Mouse (Mus musculus) kidney, embryonic 14.5 days (tissue): ENCODE results near the gene Cyyr1. TPM values are rescaled to one million over a fixed set of nuclear protein-coding genes. Genes with fewer than 3 reads are reported as not detected.

Source experiments
- ATAC-seq: fragments of 200-750 bp; cut with Nextera tagmentation; 2 replicates; pipeline ENCODE4 v1.8.0; 2017; ENCODE audit warnings: moderate number of reproducible peaks, mild to moderate bottlenecking, moderate TSS enrichment, moderate library complexity; ENCODE audit not compliant: low FRiP score, low TSS enrichment
- H3K27ac ChIP-seq: fragments of 300-500 bp; sonication (generic); 2 replicates; pipeline ENCODE4 v1.5.1; 2014; ENCODE audit warnings: low read depth, mild to moderate bottlenecking, low read length, moderate library complexity, mixed read lengths
- H3K27me3 ChIP-seq: fragments of 300-500 bp; sonication (generic); 2 replicates; pipeline ENCODE4 v1.6.1; 2014; ENCODE audit warnings: mild to moderate bottlenecking, low read length; ENCODE audit not compliant: control insufficient read depth, insufficient read depth
- H3K36me3 ChIP-seq: fragments of 300-500 bp; sonication (generic); 2 replicates; pipeline ENCODE4 v1.6.1; 2014; ENCODE audit warnings: low read length, mixed read lengths; ENCODE audit not compliant: control insufficient read depth, insufficient read depth
- H3K4me1 ChIP-seq: fragments of 300-500 bp; sonication (generic); 2 replicates; pipeline ENCODE4 v1.6.1; 2014; ENCODE audit warnings: low read length, mixed read lengths; ENCODE audit not compliant: control insufficient read depth, insufficient read depth
- H3K4me2 ChIP-seq: fragments of 300-500 bp; sonication (generic); replicated peaks from 2 replicates; pipeline ENCODE4 v1.6.1; 2014; ENCODE audit warnings: low read depth, mild to moderate bottlenecking, low read length
- H3K4me3 ChIP-seq: fragments of 300-500 bp; sonication (generic); 2 replicates; pipeline ENCODE4 v1.5.1; 2014; ENCODE audit warnings: mild to moderate bottlenecking, low read length
- H3K9ac ChIP-seq: fragments of 300-500 bp; sonication (generic); 2 replicates; pipeline ENCODE4 v1.6.1; 2014; ENCODE audit warnings: low read depth, mild to moderate bottlenecking, low read length, moderate library complexity
- H3K9me3 ChIP-seq: fragments of 300-500 bp; sonication (generic); 2 replicates; pipeline ENCODE4 v1.6.1; 2016; ENCODE audit warnings: low read length; ENCODE audit not compliant: control insufficient read depth
- WGBS: fragments of 180-500 bp; shearing (Covaris S2); extraction: QIAGEN DNeasy Blood & Tissue Kit; methylation state at CpG from one replicate; pipeline ENCODE4 v1.1.7; 2014; 5-methylcytosine and 5-hydroxymethylcytosine counted together
- polyA plus RNA-seq: library from polyadenylated mRNA; unstranded; fragments of >200 nt; fragmentation: Nextera tagmentation; extraction: Ambion mirVana; gene quantifications from 2 replicates; pipeline ENCODE4 v1.2.1, GENCODE M21; 2014

Cyyr1 gene
- polyA plus RNA-seq, 1 experiment from 2014 or later, result 6.8 TPM

DNA sequence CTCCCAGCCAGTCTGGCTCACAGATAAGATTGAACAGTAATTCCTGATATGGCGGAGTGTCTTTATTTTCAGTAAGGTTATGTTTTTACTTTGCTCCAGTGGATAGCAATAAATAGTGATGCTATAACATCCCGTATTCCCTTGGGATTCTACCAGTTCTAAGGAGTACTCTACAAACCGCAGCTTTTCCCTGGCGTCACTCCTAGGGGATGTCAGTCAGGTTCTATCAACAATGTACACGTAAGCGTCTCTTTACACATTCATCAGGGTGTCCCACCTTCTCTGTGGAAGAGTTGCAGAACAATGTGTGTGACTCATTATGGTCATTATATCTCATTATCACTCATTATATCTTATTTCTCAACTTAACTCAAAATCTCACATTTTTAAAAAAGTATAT, 12.2 kb downstream of the Cyyr1 start:
- no peaks in the 10 kb centered on the region for H3K4me1 ChIP-seq
- WGBS, result 82% methylated on average over 6 of the region's 6 CpGs
- H3K9me3 ChIP-seq, result no peaks in the 10 kb centered on the region
- ATAC-seq, result no peak
- H3K4me3 ChIP-seq, result no peak overlapping the region
- H3K9ac ChIP-seq, result no peak overlapping the region
- no peaks in the 10 kb centered on the region for H3K27me3 ChIP-seq
- H3K36me3 ChIP-seq, result no peaks in the 10 kb centered on the region
- H3K4me2 ChIP-seq, result no peak overlapping the region
- no peak overlapping the region for H3K27ac ChIP-seq

DNA sequence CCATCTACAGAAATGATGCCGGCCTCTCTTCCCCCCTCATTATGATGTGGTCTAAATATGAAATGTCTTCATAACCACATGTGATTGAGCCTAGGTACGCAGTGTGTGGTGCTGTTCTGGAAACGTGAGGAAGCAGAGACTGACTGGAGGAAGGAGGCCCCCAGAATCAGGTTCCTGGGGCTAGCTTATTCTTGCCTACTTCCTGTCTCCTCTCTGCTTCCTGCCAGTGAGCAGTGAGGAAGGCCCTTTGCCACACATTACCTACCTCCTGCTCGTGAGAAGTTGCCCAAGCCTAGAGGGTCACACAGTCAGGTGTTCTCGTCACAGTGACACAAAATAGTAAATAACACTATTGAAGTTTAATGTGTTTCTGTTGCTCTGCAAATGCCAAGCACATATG, 14.8 kb downstream of the Cyyr1 start:
- H3K9ac ChIP-seq, result no peak overlapping the region
- no peak overlapping the region for H3K4me2 ChIP-seq
- no peaks in the 10 kb centered on the region for H3K9me3 ChIP-seq
- 61% methylated on average over 5 of the region's 5 CpGs for WGBS
- H3K4me1 ChIP-seq, result no peaks in the 10 kb centered on the region
- H3K36me3 ChIP-seq, result no peaks in the 10 kb centered on the region
- ATAC-seq, result no peak
- no peak overlapping the region for H3K27ac ChIP-seq
- H3K4me3 ChIP-seq, result no peak overlapping the region
- H3K27me3 ChIP-seq, result no peaks in the 10 kb centered on the region

DNA sequence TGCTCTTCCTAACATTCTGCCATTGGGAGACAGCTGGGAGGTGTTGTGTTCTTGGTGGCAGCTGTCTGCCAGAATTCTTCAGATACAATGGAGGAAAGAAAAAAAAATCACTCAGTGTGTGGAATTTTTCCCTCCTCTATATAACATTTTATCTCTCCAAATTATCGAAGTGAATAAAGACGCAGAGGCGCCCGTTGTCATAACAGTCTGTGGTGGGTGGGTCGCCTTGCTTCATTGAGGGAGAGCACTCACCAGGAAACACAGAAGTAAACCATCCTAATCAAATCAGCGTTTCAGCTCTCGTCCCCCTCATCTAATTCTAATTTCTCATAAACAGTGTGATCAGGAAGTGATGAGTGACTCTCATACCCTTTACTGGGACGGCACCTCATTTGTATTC, 17.1 kb downstream of the Cyyr1 start:
- no peak for ATAC-seq
- WGBS, result 91% methylated on average over 8 of the region's 8 CpGs
- Histone ChIP-seq H3K4me3 (no peak overlapping the region), H3K4me2 (no peak overlapping the region), H3K27me3 (no peaks in the 10 kb centered on the region), H3K9ac (no peak overlapping the region), H3K36me3 (no peaks in the 10 kb centered on the region), H3K9me3 (no peaks in the 10 kb centered on the region), H3K27ac (no peak overlapping the region), H3K4me1 (no peaks in the 10 kb centered on the region)

DNA sequence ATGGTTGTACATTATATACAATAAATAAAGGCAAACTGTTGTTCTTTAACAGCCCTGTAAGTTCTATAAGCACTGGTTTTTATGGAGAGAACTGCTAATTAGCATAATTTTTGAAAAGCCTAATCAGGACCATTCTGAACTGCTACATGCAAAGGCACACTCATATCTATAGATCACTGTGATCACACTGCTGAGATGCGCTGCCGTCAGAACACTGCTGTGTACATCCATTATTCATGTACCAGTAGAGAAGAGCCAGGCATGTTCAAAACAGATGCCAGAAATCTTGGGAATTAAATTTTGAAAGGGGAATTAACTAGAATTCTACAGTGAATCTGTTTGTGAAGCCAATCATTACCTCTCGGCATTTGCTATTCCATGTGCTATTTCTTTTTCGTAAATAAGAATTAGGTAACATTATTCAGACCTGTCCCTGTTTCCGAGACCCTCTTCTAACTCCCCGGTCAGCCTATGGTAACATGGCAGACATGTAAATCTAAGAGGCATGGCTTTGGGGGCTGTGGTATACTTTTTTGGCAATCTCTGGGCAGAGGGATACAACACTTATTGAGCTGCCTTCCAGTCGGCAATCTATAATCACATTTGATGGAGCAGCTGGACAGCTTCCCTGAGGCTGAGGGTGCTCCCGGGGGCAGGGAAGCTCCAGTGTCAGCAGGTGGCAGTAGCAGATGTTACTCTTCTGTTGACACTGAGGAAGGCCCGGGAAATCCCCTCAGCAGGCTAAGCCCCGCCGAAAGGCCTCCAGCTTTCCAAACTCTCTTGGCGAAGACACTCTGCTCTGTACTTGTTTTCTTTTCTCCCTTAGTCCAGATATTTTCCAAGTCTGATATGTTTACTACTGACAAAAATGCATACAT, 25.2 kb downstream of the Cyyr1 start:
- H3K9me3 ChIP-seq, result no peaks in the 10 kb centered on the region
- peak; percentile 76; the same call in 1 of the 2 replicates for ATAC-seq

DNA sequence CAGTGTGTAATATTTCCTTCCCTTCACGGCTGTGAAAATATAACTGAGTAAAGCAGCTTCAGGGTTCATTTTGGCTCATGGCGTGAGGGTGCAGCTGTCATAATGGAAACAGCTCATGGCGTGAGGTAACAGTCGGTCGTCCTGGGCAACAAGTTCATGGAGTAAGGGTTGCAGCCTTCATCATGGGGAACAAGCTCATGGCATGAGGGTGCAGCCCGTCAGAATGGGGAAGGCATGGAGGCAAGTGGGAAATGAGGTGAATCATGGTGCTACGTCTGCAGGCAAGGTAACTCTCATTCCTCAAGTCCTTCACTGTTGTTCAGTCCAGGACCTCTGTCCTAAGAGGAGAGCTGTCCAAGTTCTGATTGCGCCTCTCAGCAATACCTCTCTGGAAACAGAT, 28.6 kb downstream of the Cyyr1 start:
- no peak overlapping the region for H3K9ac ChIP-seq
- no peak overlapping the region for H3K27ac ChIP-seq
- WGBS, result 85% methylated on average over 8 of the region's 8 CpGs
- H3K4me2 ChIP-seq, result no peak overlapping the region
- ATAC-seq, result no peak
- no peaks in the 10 kb centered on the region for H3K36me3 ChIP-seq
- no peaks in the 10 kb centered on the region for H3K9me3 ChIP-seq
- H3K4me1 ChIP-seq, result no peaks in the 10 kb centered on the region
- no peaks in the 10 kb centered on the region for H3K27me3 ChIP-seq
- H3K4me3 ChIP-seq, result no peak overlapping the region

More for the DNA sequence above, 25.2 kb downstream of the Cyyr1 start:
- whole genome bisulfite sequencing, result 49% methylated on average over 12 of the region's 12 CpGs
- H3K4me3 ChIP-seq, result no peak overlapping the region
- no peak overlapping the region for H3K4me2 ChIP-seq
- H3K4me1 ChIP-seq, result no peaks in the 10 kb centered on the region
- H3K27me3 ChIP-seq, result no peaks in the 10 kb centered on the region
- H3K9ac ChIP-seq, result no peak overlapping the region
- H3K36me3 ChIP-seq, result no peaks in the 10 kb centered on the region
- H3K27ac ChIP-seq, result no peak overlapping the region

DNA sequence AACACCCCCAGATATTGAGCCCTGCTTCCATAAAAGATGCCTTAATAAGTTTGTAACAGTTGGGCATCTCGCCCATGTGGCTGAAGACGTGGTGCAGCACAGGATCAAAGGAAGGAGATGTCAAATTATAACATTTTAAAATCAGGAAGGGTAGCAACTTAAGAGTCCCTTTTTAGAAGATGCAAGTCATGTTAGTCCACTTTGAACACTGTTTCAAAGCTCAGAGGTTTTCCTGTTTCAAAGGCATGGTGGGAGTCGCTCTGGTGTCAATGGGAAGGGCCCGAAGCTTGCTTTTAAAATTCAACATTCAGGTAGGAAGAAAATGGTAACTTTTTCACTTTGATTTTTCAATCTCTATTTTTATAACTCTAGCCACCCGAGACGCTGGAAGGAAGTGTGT, 45.9 kb downstream of the Cyyr1 start:
- Histone ChIP-seq H3K36me3 (no peaks in the 10 kb centered on the region), H3K4me3 (no peak overlapping the region), H3K4me2 (no peak overlapping the region), H3K4me1 (no peaks in the 10 kb centered on the region), H3K27ac (no peak overlapping the region), H3K9me3 (no peaks in the 10 kb centered on the region), H3K27me3 (no peaks in the 10 kb centered on the region), H3K9ac (no peak overlapping the region)
- 86% methylated on average over 6 of the region's 6 CpGs for WGBS
- ATAC-seq, result no peak

DNA sequence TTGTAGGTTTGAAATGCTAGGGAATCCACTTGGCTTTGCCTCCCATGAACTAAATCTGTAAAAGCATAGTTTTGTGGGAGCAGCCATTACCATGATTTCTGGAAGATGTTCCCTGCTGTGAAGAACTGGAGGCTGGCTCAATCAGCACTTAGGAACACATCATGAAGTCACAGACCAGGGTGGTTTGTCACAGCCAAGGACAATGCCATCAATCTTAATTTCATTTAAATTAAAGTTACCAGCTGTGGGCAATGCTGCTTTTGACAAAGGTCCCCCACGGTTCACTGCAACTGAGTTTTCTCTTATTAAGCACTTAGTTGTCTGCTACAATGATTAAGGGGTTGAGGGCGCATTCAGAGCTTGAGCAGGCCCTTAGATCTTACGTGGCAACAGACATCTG, 48.1 kb downstream of the Cyyr1 start:
- Histone ChIP-seq H3K36me3 (no peaks in the 10 kb centered on the region), H3K4me3 (no peak overlapping the region), H3K27ac (no peak overlapping the region), H3K27me3 (no peaks in the 10 kb centered on the region), H3K9ac (no peak overlapping the region), H3K9me3 (no peaks in the 10 kb centered on the region), H3K4me2 (no peak overlapping the region), H3K4me1 (no peaks in the 10 kb centered on the region)
- ATAC-seq, result no peak
- WGBS, result 35% methylated on average over 3 of the region's 3 CpGs

DNA sequence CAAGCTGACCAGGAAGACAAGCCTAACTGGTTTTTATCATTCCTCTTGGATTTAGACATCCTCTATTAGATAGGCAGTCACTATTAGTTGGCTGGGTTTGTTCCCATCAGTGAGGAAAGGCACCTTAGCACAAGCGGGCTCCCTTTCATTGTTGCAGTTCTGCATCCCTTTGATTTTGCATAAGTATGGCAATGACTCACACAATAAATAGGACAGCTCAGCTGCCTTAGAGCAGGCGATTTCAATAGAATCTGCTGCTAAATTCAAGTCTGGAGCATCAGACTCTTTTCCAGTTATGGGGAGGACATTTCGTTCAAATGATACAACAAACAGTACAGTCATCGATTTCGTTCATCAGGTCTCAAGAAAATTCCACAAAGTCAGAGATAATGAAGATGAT, 49.8 kb downstream of the Cyyr1 start:
- no peak overlapping the region for H3K4me3 ChIP-seq
- no peaks in the 10 kb centered on the region for H3K36me3 ChIP-seq
- no peak overlapping the region for H3K9ac ChIP-seq
- no peaks in the 10 kb centered on the region for H3K9me3 ChIP-seq
- ATAC-seq, result no peak
- no peaks in the 10 kb centered on the region for H3K4me1 ChIP-seq
- no peak overlapping the region for H3K4me2 ChIP-seq
- WGBS, result 81% methylated on average over 5 of the region's 5 CpGs
- H3K27ac ChIP-seq, result no peak overlapping the region
- H3K27me3 ChIP-seq, result no peaks in the 10 kb centered on the region

DNA sequence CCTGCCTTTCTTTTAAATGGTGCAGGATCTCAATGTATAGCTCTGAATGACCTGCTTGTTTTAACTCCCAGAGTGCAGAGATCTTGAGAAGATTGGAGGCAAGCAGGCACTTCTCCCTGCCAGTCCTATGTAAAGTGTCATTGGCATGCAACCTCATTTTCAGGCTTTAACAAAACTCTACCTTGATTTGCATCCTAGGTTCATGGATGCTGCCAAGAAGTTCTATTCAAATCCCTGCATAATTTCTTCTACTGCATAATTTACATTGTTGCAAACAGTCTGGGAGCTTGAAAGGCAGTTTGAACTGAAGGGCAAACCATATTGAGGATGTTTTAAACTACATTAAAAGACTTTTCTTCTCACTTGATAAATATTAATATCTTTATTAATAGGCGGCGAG, 57.4 kb downstream of the Cyyr1 start:
- no peak for ATAC-seq
- Histone ChIP-seq H3K9me3 (no peaks in the 10 kb centered on the region), H3K27ac (no peak overlapping the region), H3K4me1 (no peaks in the 10 kb centered on the region), H3K36me3 (no peaks in the 10 kb centered on the region), H3K4me3 (no peak overlapping the region), H3K9ac (no peak overlapping the region), H3K4me2 (no peak overlapping the region), H3K27me3 (no peaks in the 10 kb centered on the region)
- 97% methylated on average over 2 of the region's 2 CpGs for WGBS
